Mouse (Mus musculus): Measurements from ENCODE around the gene Atp5j2.

GRCm38 (mm10) chr5:145139571-145140519 is 52.0 kb downstream of the Atp5j2 start, which contains the start of the genes Pdap1 and Bud31:
- TF ChIP-seq CTCF (IDR thresholded peaks at IDR 0.05; ENCODE audit: borderline replicate concordance, insufficient read depth, low read depth, low read length) (no peak), POLR2A (IDR thresholded peaks at IDR 0.05; ENCODE audit: borderline replicate concordance, insufficient read depth, low read length) (peak; percentile 82)
